Mouse (Mus musculus): ENCODE measurements around the gene Cd274. TPM values are rescaled to one million over a fixed set of nuclear protein-coding genes. Genes with fewer than 3 reads are reported as not detected.

Gene Cd274
- polyA plus RNA-seq, 1 experiment: 1.6 TPM

- TF ChIP-seq POLR2A (IDR thresholded peaks at IDR 0.05; ENCODE audit: borderline replicate concordance, insufficient read depth, low read length) (no peak), CTCF (IDR thresholded peaks at IDR 0.05; ENCODE audit: borderline replicate concordance, insufficient read depth, low read depth, low read length) (no peak)
- 43% methylated on average over 11 of the region's 11 CpGs for WGBS
- H3K27me3 ChIP-seq (ENCODE audit: control insufficient read depth, insufficient read depth, low read length): no peaks in the 10 kb centered on the region
- DNase-seq: no peak
- peak overlapping the region; percentile 40 for H3K4me3 ChIP-seq (replicated peaks; ENCODE audit: insufficient read depth, low read depth, low read length)
- H3K27ac ChIP-seq (ENCODE audit: insufficient read depth, low read length): no peak overlapping the region
- no peaks in the 10 kb centered on the region for H3K4me1 ChIP-seq (ENCODE audit: control insufficient read depth, insufficient read depth, low read length)
These were observed 6.2 kb downstream of the Cd274 start for GRCm38 (mm10) chr19:29373438-29373837.

- no peak overlapping the region for H3K4me3 ChIP-seq (replicated peaks; ENCODE audit: insufficient read depth, low read depth, low read length)
- DNase-seq: no peak
- no peaks in the 10 kb centered on the region for H3K27me3 ChIP-seq (ENCODE audit: control insufficient read depth, insufficient read depth, low read length)
- 92% methylated on average over 9 of the region's 9 CpGs for WGBS
- H3K4me1 ChIP-seq (ENCODE audit: control insufficient read depth, insufficient read depth, low read length): no peaks in the 10 kb centered on the region
- no peak for TF ChIP-seq POLR2A (IDR thresholded peaks at IDR 0.05; ENCODE audit: borderline replicate concordance, insufficient read depth, low read length)
- no peak for TF ChIP-seq CTCF (IDR thresholded peaks at IDR 0.05; ENCODE audit: borderline replicate concordance, insufficient read depth, low read depth, low read length)
- H3K27ac ChIP-seq (ENCODE audit: insufficient read depth, low read length): no peak overlapping the region
These were observed 7.7 kb downstream of the Cd274 start for GRCm38 (mm10) chr19:29374947-29375346.

- H3K4me3 ChIP-seq (replicated peaks; ENCODE audit: insufficient read depth, low read depth, low read length): no peak overlapping the region
- TF ChIP-seq POLR2A (IDR thresholded peaks at IDR 0.05; ENCODE audit: borderline replicate concordance, insufficient read depth, low read length) (no peak), CTCF (IDR thresholded peaks at IDR 0.05; ENCODE audit: borderline replicate concordance, insufficient read depth, low read depth, low read length) (no peak)
- H3K27ac ChIP-seq (ENCODE audit: insufficient read depth, low read length): no peak overlapping the region
- no peaks in the 10 kb centered on the region for H3K4me1 ChIP-seq (ENCODE audit: control insufficient read depth, insufficient read depth, low read length)
- no peaks in the 10 kb centered on the region for H3K27me3 ChIP-seq (ENCODE audit: control insufficient read depth, insufficient read depth, low read length)
- WGBS: 75% methylated on average over 3 of the region's 3 CpGs
- DNase-seq: no peak
These were observed 9.1 kb downstream of the Cd274 start for GRCm38 (mm10) chr19:29376382-29376781.

GRCm38 (mm10) chr19:29379839-29380603 is 12.8 kb downstream of the Cd274 start:
- no peak overlapping the region for H3K27ac ChIP-seq (ENCODE audit: insufficient read depth, low read length)
- DNase-seq: no peak
- no peaks in the 10 kb centered on the region for H3K27me3 ChIP-seq (ENCODE audit: control insufficient read depth, insufficient read depth, low read length)
- WGBS: 91% methylated on average over 14 of the region's 14 CpGs
- no peak overlapping the region for H3K4me3 ChIP-seq (replicated peaks; ENCODE audit: insufficient read depth, low read depth, low read length)
- H3K4me1 ChIP-seq (ENCODE audit: control insufficient read depth, insufficient read depth, low read length): no peaks in the 10 kb centered on the region
- TF ChIP-seq CTCF (IDR thresholded peaks at IDR 0.05; ENCODE audit: borderline replicate concordance, insufficient read depth, low read depth, low read length): no peak
- TF ChIP-seq POLR2A (IDR thresholded peaks at IDR 0.05; ENCODE audit: borderline replicate concordance, insufficient read depth, low read length): no peak

GRCm38 (mm10) chr19:29383368-29383767 is 16.1 kb downstream of the Cd274 start:
- Histone ChIP-seq H3K27me3 (ENCODE audit: control insufficient read depth, insufficient read depth, low read length) (no peaks in the 10 kb centered on the region), H3K4me3 (replicated peaks; ENCODE audit: insufficient read depth, low read depth, low read length) (no peak overlapping the region), H3K4me1 (ENCODE audit: control insufficient read depth, insufficient read depth, low read length) (no peaks in the 10 kb centered on the region), H3K27ac (ENCODE audit: insufficient read depth, low read length) (no peak overlapping the region)
- no peak for DNase-seq
- WGBS: 90% methylated on average over 5 of the region's 5 CpGs
- TF ChIP-seq POLR2A (IDR thresholded peaks at IDR 0.05; ENCODE audit: borderline replicate concordance, insufficient read depth, low read length): no peak
- TF ChIP-seq CTCF (IDR thresholded peaks at IDR 0.05; ENCODE audit: borderline replicate concordance, insufficient read depth, low read depth, low read length): no peak

GRCm38 (mm10) chr19:29384412-29384811 is 17.2 kb downstream of the Cd274 start:
- Histone ChIP-seq H3K27ac (ENCODE audit: insufficient read depth, low read length) (no peak overlapping the region), H3K4me1 (ENCODE audit: control insufficient read depth, insufficient read depth, low read length) (no peaks in the 10 kb centered on the region), H3K4me3 (replicated peaks; ENCODE audit: insufficient read depth, low read depth, low read length) (no peak overlapping the region), H3K27me3 (ENCODE audit: control insufficient read depth, insufficient read depth, low read length) (no peaks in the 10 kb centered on the region)
- TF ChIP-seq POLR2A (IDR thresholded peaks at IDR 0.05; ENCODE audit: borderline replicate concordance, insufficient read depth, low read length): no peak
- 88% methylated on average over 9 of the region's 9 CpGs for WGBS
- DNase-seq: no peak

GRCm38 (mm10) chr19:29384994-29385393 is 17.7 kb downstream of the Cd274 start:
- Histone ChIP-seq H3K27ac (ENCODE audit: insufficient read depth, low read length) (no peak overlapping the region), H3K27me3 (ENCODE audit: control insufficient read depth, insufficient read depth, low read length) (no peaks in the 10 kb centered on the region), H3K4me3 (replicated peaks; ENCODE audit: insufficient read depth, low read depth, low read length) (no peak overlapping the region), H3K4me1 (ENCODE audit: control insufficient read depth, insufficient read depth, low read length) (no peaks in the 10 kb centered on the region)
- TF ChIP-seq POLR2A (IDR thresholded peaks at IDR 0.05; ENCODE audit: borderline replicate concordance, insufficient read depth, low read length): no peak
- TF ChIP-seq CTCF (IDR thresholded peaks at IDR 0.05; ENCODE audit: borderline replicate concordance, insufficient read depth, low read depth, low read length): no peak
- 87% methylated on average over 6 of the region's 6 CpGs for WGBS
- no peak for DNase-seq

- Histone ChIP-seq H3K4me3 (replicated peaks; ENCODE audit: insufficient read depth, low read depth, low read length) (no peak overlapping the region), H3K27ac (ENCODE audit: insufficient read depth, low read length) (no peak overlapping the region), H3K4me1 (ENCODE audit: control insufficient read depth, insufficient read depth, low read length) (no peaks in the 10 kb centered on the region), H3K27me3 (ENCODE audit: control insufficient read depth, insufficient read depth, low read length) (no peaks in the 10 kb centered on the region)
- no peak for TF ChIP-seq CTCF (IDR thresholded peaks at IDR 0.05; ENCODE audit: borderline replicate concordance, insufficient read depth, low read depth, low read length)
- TF ChIP-seq POLR2A (IDR thresholded peaks at IDR 0.05; ENCODE audit: borderline replicate concordance, insufficient read depth, low read length): no peak
- no peak for DNase-seq
- WGBS: 88% methylated on average over 4 of the region's 4 CpGs
These were observed 18.6 kb downstream of the Cd274 start for GRCm38 (mm10) chr19:29385822-29386221.

Measured in cerebellum, adult 2 months (tissue).